Mouse (Mus musculus) stomach, postnatal 0 days (tissue): Measurements from ENCODE around the gene Sod1.

ENCODE experiments used
- CTCF ChIP-seq: IDR thresholded peaks from 2 replicates; pipeline ENCODE4 v1.5.1; 2016; ENCODE audit warnings: antibody characterized with exemption, low read depth, mild to moderate bottlenecking, moderate library complexity
- EP300 ChIP-seq: optimal IDR thresholded peaks from 2 replicates; pipeline ENCODE3; 2016; ENCODE audit warnings: antibody characterized with exemption

DNA sequence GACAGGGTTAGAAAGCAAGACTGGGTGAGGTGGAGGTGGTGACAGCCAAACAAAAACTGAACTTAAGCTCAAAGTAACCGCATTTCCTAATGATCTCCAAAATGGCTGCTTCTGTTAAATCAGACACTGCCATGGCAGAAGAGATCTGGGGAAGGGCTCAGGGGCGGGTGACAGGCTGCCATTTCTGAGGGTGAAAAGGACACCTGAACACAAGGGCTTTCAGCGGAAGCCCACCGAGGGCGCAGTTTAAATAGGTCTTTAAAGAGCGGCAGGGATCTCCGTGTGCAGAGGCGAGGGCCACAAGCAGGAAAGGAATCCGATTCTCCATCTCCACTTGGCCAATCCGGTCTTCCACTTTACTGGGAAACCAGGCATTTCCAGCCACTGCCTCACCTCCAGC, 13.1 kb downstream of the Sod1 start:
- no peak for TF ChIP-seq CTCF
- TF ChIP-seq EP300, result no peak
